Mouse (Mus musculus) ES-Bruce4 (cell line): ENCODE results near the gene Cib4.

Experiments used
- CTCF ChIP-seq: IDR thresholded peaks from one replicate; pipeline ENCODE4 v1.8.1; 2011; ENCODE audit warnings: low read depth, low read length
- POLR2A ChIP-seq: IDR thresholded peaks from one replicate; pipeline ENCODE4 v1.8.1; 2011; ENCODE audit warnings: low read length; ENCODE audit not compliant: insufficient read depth

DNA sequence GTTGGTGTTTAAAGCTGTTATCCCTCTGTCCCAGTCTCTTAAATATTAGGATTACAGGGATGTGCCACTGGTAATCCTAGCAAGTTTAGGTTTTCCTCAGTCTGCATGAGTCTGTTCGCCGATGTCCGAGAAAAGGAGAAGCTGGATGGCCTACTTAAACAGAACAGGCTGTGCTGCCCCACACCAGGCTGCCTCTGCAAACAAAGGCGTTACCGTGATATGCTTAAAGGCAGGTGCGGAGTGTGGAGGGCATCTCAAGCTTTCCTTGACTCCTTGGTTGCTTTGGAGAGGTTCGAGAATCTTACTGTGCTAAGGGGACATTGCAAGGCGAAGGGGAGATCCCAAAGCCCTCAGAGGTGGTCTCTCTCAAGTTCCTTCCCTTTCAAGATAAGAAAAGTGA is 48.8 kb downstream of the Cib4 start:
- TF ChIP-seq CTCF: no peak
- TF ChIP-seq POLR2A: no peak
